Mouse (Mus musculus) gastrocnemius, adult 18-20 months (tissue): ENCODE results near the gene Mapk12. TPM values are rescaled to one million over a fixed set of nuclear protein-coding genes. Genes with fewer than 3 reads are reported as not detected.

Source experiments
- DNase-seq: peaks from one replicate; pipeline ENCODE4 v3.0.0; 2021; ENCODE audit warnings: low spot score
- total RNA-seq, 2 experiments: library from RNA; stranded (reverse); gene quantifications; 2 replicates each; pipeline ENCODE4 v1.2.3; 2021

Mapk12 gene
- total RNA-seq, 2 experiments from 2014 or later: 142 to 145 TPM

DNA sequence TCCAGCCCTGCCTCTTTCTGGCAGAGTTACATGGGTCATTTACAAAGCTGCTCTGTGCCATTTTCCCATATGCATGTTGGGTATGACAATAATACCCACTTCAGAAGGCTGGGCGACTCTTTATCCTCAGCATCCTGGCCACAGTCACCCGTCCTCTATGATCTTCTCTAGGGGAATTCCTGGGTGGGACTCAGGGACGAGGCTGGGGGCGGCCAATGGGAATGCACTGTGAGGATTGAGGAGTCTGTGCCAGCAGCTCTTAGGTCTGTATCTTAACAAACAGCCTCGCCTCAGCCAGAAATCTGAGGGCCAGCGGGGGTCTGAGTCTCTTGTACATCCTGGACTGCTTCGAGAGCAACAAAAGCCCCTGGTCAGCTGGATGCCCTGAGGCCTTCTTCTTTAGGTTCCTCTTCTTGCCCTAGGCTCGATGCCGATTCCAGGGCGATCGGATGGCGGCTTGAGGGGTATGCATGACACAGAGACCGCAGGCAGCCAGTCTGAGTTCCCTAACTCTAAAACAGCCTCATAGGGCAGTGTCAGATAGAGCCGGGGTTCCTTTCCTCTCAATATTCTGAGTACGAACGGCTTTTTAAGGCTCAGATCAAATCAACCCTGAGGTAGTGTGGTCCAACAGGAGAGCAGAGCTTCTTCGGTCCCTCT, 31.9 kb upstream of the Mapk12 start:
- no peak for DNase-seq

GRCm38 (mm10) chr15:89171526-89172051, 31.1 kb upstream of the Mapk12 start:
- no peak for DNase-seq

GRCm38 (mm10) chr15:89170102-89170501, 29.6 kb upstream of the Mapk12 start:
- no peak for DNase-seq

DNA sequence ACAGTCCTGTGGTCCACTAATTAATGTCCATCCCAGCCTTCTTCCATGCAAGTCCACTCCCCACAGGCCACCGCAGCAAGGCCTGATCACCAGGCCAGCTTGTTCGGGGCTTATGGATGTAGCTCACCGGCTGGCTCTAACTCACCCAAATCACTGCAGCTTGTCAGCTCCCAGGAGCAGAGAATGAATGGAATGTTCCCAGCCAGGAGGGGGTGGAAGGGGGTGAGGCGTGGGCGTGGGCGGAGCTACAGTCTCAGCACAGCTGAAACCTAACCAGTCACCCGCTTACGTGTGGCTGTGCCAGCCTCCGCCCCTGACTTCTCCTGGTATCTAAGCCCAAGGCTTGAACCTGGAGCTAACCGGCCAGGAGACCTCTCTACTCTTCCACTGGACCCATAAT, 28.9 kb upstream of the Mapk12 start:
- DNase-seq: peak; percentile 81

- DNase-seq: no peak
Measured at GRCm38 (mm10) chr15:89168922-89169321, 28.4 kb upstream of the Mapk12 start.

DNA sequence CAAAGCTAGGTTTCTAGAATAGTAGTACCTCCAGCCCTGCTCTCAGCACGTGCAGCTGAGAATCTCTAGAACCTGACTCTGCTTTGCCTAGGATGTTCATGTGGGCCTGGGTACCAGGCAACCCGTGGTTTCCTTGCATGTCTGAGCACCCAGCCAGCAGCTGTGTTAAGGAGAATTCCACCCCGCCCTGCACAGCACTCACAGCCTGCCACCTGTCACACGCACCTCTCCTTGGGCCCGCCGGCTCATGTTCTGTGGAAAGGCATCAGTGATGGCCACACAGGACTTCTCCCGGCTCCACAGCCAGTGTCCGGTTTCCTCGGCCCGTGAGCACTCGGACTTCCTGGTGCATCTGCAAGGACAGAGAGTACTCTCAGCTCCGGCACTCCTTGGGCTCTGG, 25.0 kb upstream of the Mapk12 start:
- DNase-seq: no peak

DNA sequence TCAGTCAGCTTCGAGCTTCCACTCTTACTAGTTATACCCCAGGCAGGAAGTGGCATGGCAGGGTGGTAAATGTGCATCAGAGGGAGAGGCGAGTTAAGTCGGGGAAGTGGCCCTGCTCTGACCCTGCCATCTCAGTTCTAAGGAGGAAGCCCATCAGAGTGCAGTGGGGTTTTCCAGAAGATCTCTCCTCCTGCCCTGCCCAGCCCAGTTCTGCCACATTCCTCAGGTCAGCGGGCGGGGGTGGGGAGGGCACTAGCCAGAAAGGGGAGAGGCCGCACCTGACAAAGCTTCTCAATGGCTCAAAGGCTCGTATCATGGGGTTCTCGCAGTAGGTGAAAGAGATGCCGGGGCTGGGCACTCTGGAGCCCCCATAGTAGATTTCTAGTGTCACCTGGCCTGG, 20.9 kb upstream of the Mapk12 start:
- no peak for DNase-seq

- DNase-seq: no peak
Measured at GRCm38 (mm10) chr15:89158516-89158915, 18.0 kb upstream of the Mapk12 start.

- peak; percentile 81 for DNase-seq
Measured at GRCm38 (mm10) chr15:89157954-89158353, 17.5 kb upstream of the Mapk12 start.

DNA sequence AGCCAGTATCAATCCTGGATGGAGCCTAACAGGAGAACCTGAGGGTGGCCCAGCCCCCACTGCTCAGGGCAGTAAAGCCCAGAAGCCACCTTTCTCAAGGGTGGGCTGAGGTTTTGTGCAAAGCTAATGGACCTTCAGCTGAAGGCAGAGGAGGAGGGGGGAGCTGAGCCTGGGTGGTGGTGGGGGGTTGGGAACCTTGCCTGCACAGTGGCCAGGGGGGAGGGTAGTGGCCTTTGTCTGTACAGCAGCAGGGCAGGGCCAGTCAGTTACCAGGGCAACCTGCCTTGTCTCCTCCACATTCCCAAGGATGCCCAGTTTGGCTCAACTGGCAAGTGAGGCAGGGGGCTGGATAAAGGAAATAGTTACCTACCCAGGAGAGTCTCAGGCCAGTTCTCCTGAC, 11.8 kb upstream of the Mapk12 start:
- no peak for DNase-seq

DNA sequence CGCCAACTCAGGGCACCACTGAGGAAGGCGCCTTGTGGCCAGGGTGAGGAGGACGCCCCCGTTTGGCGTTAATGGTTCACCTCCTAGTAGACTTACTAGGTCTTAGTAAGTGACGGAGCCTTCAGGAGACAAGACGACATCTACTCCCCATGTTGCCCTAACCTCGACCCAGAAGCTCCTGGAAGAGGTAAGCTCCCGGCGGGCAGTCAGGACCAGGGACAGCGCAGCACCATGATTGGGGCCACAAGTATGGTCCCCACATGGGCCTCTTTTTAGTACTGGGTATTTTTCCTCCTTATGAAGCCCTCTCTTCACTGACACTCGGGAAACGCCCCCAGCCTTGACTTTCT, 9.5 kb upstream of the Mapk12 start:
- no peak for DNase-seq

- no peak for DNase-seq
Measured at GRCm38 (mm10) chr15:89149271-89150040, 9.0 kb upstream of the Mapk12 start, which contains the start of gene Mapk11. Mapk11 (minus strand) TSS chr15:89149628.

GRCm38 (mm10) chr15:89148496-89149270, 8.2 kb upstream of the Mapk12 start:
- no peak for DNase-seq

GRCm38 (mm10) chr15:89147895-89148294, 7.4 kb upstream of the Mapk12 start:
- DNase-seq: no peak

- DNase-seq: no peak
Measured at GRCm38 (mm10) chr15:89147456-89147855, 7.0 kb upstream of the Mapk12 start.

DNA sequence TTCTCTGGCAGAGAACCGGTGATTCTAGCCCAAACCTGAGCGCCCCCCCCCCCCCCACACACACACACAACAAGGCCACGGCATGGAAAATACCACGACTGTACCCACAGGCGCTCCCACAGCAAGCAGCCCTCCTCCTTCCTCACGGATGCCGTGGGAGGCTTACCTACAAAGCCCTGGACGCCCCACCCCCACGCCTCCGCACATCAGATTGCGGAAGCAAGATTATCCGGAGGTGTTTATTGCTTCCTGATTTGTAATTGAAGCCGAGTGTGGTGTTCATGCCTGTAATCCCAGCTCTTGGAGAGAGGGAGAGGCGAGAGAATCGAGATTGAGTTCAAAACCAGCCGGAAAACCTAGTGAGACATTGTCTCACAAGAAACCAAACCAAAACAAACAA, 6.5 kb upstream of the Mapk12 start:
- DNase-seq: no peak

DNA sequence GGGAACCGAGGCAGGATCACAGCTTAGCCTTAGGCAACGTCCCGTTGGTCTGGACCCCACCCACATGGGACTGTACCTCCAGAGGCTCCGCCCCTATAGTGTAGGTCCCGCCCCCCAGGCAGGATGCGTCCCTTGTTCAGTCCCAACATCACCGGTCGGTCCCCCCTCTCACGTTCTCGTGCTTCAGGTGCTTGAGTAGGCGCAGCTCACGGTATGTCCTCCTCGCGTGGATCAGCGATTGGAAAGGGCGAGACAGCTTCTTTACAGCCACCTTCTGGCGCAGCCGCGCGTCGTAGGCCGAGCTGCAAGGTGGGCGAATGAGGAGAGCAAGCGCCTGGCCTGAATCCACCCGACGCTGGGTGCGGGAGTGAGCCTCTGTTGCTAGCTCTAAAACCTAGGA, 6.0 kb upstream of the Mapk12 start:
- no peak for DNase-seq

- DNase-seq: no peak
Measured at GRCm38 (mm10) chr15:89145813-89146350, 5.4 kb upstream of the Mapk12 start.

- DNase-seq: no peak
Measured at GRCm38 (mm10) chr15:89144965-89145364, 4.5 kb upstream of the Mapk12 start.

GRCm38 (mm10) chr15:89143134-89143533, 2.6 kb upstream of the Mapk12 start:
- DNase-seq: no peak

DNA sequence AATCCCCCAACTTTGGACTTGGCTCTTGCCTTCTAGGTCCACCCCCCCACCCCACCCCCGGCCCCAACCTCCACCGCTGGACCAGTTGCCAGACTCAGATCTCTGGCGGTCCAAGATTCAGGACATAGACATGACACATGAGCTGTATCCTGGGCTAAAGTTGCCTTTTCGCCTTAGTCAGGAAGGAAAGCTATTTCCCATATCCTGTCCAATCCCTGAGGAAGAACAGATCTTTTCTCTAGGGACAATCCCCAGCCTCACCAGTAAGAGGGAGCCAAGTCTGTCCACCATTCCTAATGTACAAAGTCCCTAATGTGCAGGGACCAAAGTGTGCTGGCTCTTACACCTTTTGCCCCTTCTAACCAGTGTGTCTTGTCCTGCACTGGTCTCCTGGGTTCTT, 1.4 kb upstream of the Mapk12 start:
- no peak for DNase-seq

- DNase-seq: peak; percentile 61
Measured at GRCm38 (mm10) chr15:89141443-89141842, 940 bp upstream of the Mapk12 start.
